Mouse (Mus musculus) heart, embryonic 14.5 days (tissue): ENCODE data around the gene Spata33. TPM values are rescaled to one million over a fixed set of nuclear protein-coding genes. Genes with fewer than 3 reads are reported as not detected.
A peak's percentile ranks its signal among the peaks of the same experiment; 100 is the strongest.
"Not testable (repeated sequence)": the region's sequence is repeated elsewhere in the genome, so short reads cannot be mapped to it uniquely, and the experiment has no call there.

Source experiments
- ATAC-seq: fragments of 200-750 bp; cut with Nextera tagmentation; 2 replicates; pipeline ENCODE4 v1.8.0; 2017; ENCODE audit warnings: low read depth, moderate TSS enrichment; ENCODE audit not compliant: insufficient number of reproducible peaks, insufficient read depth, low FRiP score
- H3K27ac ChIP-seq, 2 experiments: fragments of 200-500 bp in 1 of 2; fragments of 300-500 bp in 1 of 2; sonication (generic) in 1 of 2; replicated peaks in 1 of 2; 2 replicates each; pipeline ENCODE4 v1.5.1; 2012 to 2014; ENCODE audit warnings: low read depth in 2 of 2, low read length in 2 of 2, control low read depth in 1 of 2, mild to moderate bottlenecking in 1 of 2, mixed read lengths in 1 of 2; ENCODE audit not compliant: control insufficient read depth in 1 of 2, insufficient read depth in 1 of 2
- H3K27me3 ChIP-seq: fragments of 300-500 bp; sonication (generic); 2 replicates; pipeline ENCODE4 v1.6.1; 2014; ENCODE audit warnings: mild to moderate bottlenecking, low read length, control low read depth; ENCODE audit not compliant: control insufficient read depth, insufficient read depth
- H3K36me3 ChIP-seq: fragments of 300-500 bp; sonication (generic); 2 replicates; pipeline ENCODE4 v1.6.1; 2014; ENCODE audit warnings: mild to moderate bottlenecking, control low read depth, low read length, mixed read lengths; ENCODE audit not compliant: control insufficient read depth, insufficient read depth
- H3K4me1 ChIP-seq, 2 experiments: fragments of 200-500 bp in 1 of 2; fragments of 300-500 bp in 1 of 2; sonication (generic) in 1 of 2; 2 replicates each; pipeline ENCODE4 v1.6.1; 2012 to 2014; ENCODE audit warnings: low read length in 2 of 2, control low read depth in 1 of 2, mixed read lengths in 1 of 2; ENCODE audit not compliant: control insufficient read depth in 2 of 2, insufficient read depth in 2 of 2
- H3K4me2 ChIP-seq: fragments of 300-500 bp; sonication (generic); 2 replicates; pipeline ENCODE4 v1.6.1; 2014; ENCODE audit warnings: mild to moderate bottlenecking, low read length
- H3K4me3 ChIP-seq, 2 experiments: fragments of 200-500 bp in 1 of 2; fragments of 300-500 bp in 1 of 2; sonication (generic) in 1 of 2; 2 replicates each; pipeline ENCODE4 v1.5.1; 2012 to 2014; ENCODE audit warnings: low read length in 2 of 2, mild to moderate bottlenecking in 2 of 2, control low read depth in 1 of 2, low read depth in 1 of 2, moderate library complexity in 1 of 2; ENCODE audit not compliant: control insufficient read depth in 1 of 2, insufficient read depth in 1 of 2
- H3K9ac ChIP-seq: fragments of 300-500 bp; sonication (generic); 2 replicates; pipeline ENCODE4 v1.6.1; 2014; ENCODE audit warnings: mild to moderate bottlenecking, low read length
- H3K9me3 ChIP-seq: fragments of 300-500 bp; sonication (generic); 2 replicates; pipeline ENCODE4 v1.6.1; 2016; ENCODE audit warnings: low read length, control low read depth; ENCODE audit not compliant: control insufficient read depth
- WGBS: fragments of 180-500 bp; shearing (Covaris S2); extraction: QIAGEN DNeasy Blood & Tissue Kit; methylation state at CpG from one replicate; pipeline ENCODE4 v1.1.7; 2014; 5-methylcytosine and 5-hydroxymethylcytosine counted together
- polyA plus RNA-seq: library from polyadenylated mRNA; unstranded; fragments of >200 nt; fragmentation: Nextera tagmentation; extraction: Ambion mirVana; gene quantifications from 2 replicates; pipeline ENCODE4 v1.2.1, GENCODE M21; 2014

The Spata33 gene
- polyA plus RNA-seq, 1 experiment from 2014 or later = 3.7 TPM

DNA sequence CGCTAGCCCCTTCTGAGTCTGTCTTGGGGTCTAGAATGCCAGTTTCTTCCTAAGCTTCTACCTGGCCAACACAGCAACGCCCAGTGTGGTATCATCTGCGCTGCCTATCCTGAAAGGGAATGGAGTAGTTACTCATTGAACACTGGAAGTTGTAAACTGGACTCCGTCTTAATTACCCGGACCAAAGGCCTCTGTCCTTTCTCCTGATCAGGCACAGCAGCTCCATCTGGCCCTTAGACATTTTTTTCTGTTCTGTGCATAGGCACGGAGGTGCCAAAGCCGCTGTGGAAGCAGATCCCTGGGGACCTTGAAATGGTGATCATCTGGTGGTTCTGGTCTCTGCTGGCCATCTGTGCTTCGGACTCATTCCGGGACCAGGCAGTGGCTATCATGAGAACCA, 18.9 kb upstream of the Spata33 start:
- no peaks in the 10 kb centered on the region for H3K27me3 ChIP-seq
- H3K36me3 ChIP-seq = no peaks in the 10 kb centered on the region
- 89% methylated on average over 9 of the region's 9 CpGs for WGBS
- H3K9me3 ChIP-seq = no peaks in the 10 kb centered on the region
- 0 out of 4 replicates have a peak, but pooled peaks cover 0 to 4% of the 10 kb centered on the region in 2 experiments for H3K4me1 ChIP-seq
- ATAC-seq = no peak
- no peak overlapping the region for H3K9ac ChIP-seq
- H3K27ac ChIP-seq = no peak overlapping the region
- H3K4me2 ChIP-seq = no peak overlapping the region
- no peak overlapping the region for H3K4me3 ChIP-seq

DNA sequence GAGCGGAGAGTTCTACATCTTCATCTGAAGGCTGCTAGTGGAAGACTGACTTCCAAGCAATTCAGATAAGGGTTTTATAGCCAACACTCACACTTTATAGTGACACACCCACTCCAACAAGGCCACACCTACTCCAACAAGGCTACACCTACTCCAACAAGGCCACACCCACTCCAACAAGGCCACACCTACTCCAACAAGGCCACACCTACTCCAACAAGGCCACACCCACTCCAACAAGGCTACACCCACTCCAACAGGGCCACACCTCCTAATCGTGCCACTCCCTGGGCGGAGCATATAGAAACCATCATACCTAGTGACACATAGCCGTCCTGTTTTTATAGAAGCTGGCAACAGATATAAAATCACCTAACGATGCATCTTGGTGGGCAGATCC, 15.6 kb upstream of the Spata33 start:
- H3K4me2 ChIP-seq, H3K36me3 ChIP-seq, H3K4me3 ChIP-seq, H3K27ac ChIP-seq, H3K9me3 ChIP-seq, H3K27me3 ChIP-seq, ATAC-seq, H3K9ac ChIP-seq, H3K4me1 ChIP-seq: not testable (repeated sequence)
- 71% methylated on average over 5 of the region's 5 CpGs for WGBS

DNA sequence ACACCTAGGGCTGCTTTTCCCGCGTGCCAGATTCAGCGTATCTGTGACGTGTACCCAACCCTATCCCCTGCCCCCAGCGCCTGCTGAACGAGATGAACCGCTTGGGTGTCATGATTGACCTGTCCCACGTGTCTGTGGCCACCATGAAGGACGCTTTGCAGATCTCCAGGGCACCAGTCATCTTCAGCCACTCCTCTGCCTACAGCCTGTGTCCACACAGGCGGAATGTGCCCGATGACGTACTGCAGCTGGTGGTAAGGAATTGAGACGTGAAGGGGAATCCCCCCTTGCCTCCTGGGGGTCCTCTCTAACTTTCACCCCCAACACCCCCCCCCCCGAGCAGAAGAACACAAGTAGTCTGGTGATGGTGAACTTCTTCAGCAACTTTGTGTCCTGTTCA, 12.8 kb upstream of the Spata33 start:
- H3K27me3 ChIP-seq = no peaks in the 10 kb centered on the region; the same call in 1 of the 2 replicates
- peaks cover 12% of the 10 kb centered on the region for H3K36me3 ChIP-seq
- no peak for ATAC-seq
- H3K4me2 ChIP-seq = no peak overlapping the region
- no peak overlapping the region for H3K9ac ChIP-seq
- no peaks in the 10 kb centered on the region for H3K4me1 ChIP-seq
- 55% methylated on average over 14 of the region's 14 CpGs for WGBS
- no peak overlapping the region for H3K27ac ChIP-seq
- H3K4me3 ChIP-seq = no peak overlapping the region
- H3K9me3 ChIP-seq = no peaks in the 10 kb centered on the region

DNA sequence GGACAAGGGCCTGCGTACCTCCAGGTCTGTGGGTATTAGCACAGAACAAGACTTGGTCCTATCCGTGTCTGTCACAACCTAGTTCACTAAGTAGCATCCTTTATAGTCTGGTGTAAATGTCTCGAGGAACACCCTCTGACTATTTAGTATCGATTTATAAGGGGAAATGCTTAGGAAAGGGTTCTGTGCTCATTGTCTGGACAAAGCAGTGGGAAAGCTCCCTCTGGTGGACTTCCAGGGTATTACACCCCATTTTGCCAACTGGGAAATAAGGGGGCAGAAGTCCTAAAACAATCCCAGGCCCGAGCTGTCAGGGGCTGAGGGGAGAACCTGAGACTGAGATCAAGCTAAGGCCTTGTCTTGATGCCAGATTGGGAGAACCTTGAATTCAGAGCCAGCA, 10.3 kb upstream of the Spata33 start:
- H3K4me3 ChIP-seq = no peak overlapping the region
- no peaks in the 10 kb centered on the region; the same call in 1 of the 2 replicates for H3K27me3 ChIP-seq
- H3K27ac ChIP-seq = no peak overlapping the region
- H3K9ac ChIP-seq = no peak overlapping the region
- no peak overlapping the region for H3K4me2 ChIP-seq
- 28% methylated on average over 5 of the region's 5 CpGs for WGBS
- H3K4me1 ChIP-seq = no peaks in the 10 kb centered on the region
- peaks cover 33% of the 10 kb centered on the region for H3K36me3 ChIP-seq
- no peak for ATAC-seq
- H3K9me3 ChIP-seq = no peaks in the 10 kb centered on the region

DNA sequence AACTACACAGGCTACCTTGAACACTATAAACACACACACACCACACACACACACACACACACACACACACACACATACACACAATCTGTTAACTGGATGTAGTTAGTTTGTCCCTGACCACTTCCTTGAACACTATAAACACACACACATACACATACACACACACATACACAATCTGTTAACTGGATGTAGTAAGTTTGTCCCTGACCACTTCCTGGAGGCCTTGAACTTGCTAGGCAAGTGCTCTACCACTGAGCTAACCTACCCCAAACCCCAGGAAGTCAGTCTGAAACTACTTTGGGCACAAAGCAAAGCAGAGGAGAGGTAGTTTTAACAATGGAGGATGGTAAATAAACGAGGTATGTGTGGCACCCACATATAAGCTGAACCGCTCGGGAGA, 9.1 kb upstream of the Spata33 start:
- no peak overlapping the region for H3K27ac ChIP-seq
- H3K9me3 ChIP-seq = no peaks in the 10 kb centered on the region
- peaks cover 45% of the 10 kb centered on the region for H3K36me3 ChIP-seq
- 79% methylated on average over 3 of the region's 3 CpGs for WGBS
- H3K9ac ChIP-seq = no peak overlapping the region
- no peak for ATAC-seq
- no peaks in the 10 kb centered on the region for H3K4me1 ChIP-seq
- no peak overlapping the region for H3K4me3 ChIP-seq
- H3K27me3 ChIP-seq = no peaks in the 10 kb centered on the region; the same call in 1 of the 2 replicates
- no peak overlapping the region for H3K4me2 ChIP-seq

DNA sequence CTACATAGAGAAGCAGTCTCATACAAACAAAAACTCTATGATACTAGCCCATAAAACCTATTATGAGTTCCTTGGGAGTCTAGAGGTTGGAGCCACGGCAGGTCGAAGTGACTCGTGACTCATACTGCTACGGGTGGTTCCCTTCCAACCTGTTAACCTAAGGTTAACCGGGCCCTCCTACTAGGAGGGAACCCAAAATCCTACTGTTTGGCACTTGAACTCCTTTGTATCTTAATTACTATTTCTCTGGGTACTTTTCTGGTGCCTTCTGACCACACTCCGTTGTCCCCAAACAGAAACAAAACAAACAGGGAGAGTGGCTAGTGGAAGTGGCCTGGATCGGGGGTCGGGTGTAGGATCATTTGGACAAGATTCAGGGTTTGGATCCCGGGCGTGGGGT, 756 bp upstream of the Spata33 start:
- no peak for ATAC-seq
- peaks cover 13 to 19% of the 10 kb centered on the region in 2 experiments for H3K4me1 ChIP-seq
- H3K27me3 ChIP-seq = no peaks in the 10 kb centered on the region
- H3K36me3 ChIP-seq = peaks cover 38% of the 10 kb centered on the region
- H3K9ac ChIP-seq = peak overlapping the region; percentile 96
- WGBS = 40% methylated on average over 10 of the region's 10 CpGs
- H3K4me2 ChIP-seq = peak overlapping the region; percentile 65
- H3K4me3 ChIP-seq = peak overlapping the region; percentile 82 to 91
- no peak overlapping the region for H3K27ac ChIP-seq
- H3K9me3 ChIP-seq = no peaks in the 10 kb centered on the region

DNA sequence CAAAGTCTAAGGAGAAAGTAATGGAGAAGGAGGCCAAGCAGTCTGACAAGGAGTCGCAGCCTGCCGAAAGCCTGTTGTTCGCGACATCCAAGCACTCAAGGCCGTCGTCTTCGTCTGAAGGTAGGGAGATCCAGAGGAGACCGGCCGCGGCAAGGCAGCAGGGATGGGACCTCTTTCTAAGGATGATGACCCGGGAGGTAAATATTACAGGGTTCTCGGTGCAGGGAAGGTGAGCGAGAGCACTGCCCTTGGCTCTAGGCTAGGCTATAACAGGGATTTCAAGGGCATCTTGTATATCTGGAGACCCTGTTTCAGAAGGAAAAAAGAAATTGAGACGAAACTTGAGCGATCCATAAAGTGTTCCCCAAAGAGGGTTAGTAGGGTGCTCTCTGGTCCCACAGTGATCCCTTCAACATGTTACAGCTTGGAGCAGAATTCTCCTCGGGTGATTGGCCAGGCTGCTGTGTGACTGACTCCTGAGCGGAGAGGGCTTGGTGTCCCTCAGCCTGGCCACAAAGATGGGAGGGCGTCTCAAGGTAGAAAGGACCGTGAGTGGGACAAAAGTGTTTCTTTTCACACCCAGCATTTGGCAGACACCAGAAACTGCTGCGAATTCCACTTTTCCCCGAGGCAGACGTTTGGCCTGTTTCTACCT, 613 bp downstream of the Spata33 start:
- Histone ChIP-seq H3K4me1 (peaks cover 13 to 19% of the 10 kb centered on the region in 2 experiments), H3K9me3 (no peaks in the 10 kb centered on the region), H3K27ac (peak overlapping the region; percentile 6 to 41; a peak in 2 of 4 replicates), H3K4me3 (peak overlapping the region; percentile 82 to 91), H3K27me3 (no peaks in the 10 kb centered on the region), H3K9ac (peak overlapping the region; percentile 96), H3K4me2 (peak overlapping the region; percentile 65), H3K36me3 (peaks cover 24% of the 10 kb centered on the region)
- 18% methylated on average over 22 of the region's 22 CpGs for WGBS
- peak; percentile 4; the same call in 1 of the 2 replicates for ATAC-seq

DNA sequence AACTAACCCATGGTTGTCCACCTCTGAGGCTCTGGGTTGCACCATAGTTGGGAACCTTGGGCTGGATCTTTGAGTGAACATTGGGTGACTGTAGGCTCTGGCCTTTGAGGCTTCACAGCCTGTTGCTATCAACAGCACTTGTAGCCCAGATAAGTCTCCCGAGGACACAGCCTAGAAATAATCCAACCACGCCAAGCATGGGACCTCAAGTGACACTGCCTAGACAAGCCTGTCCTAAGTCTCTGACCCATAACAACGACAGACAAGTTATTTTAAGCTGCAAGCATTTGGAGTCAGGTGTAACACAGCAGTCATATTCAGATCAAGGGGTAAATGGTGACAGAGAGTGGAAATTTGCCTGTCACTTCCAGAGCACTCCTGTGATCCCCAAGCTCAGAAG, 2.8 kb downstream of the Spata33 start:
- peaks cover 13 to 19% of the 10 kb centered on the region in 2 experiments for H3K4me1 ChIP-seq
- ATAC-seq = no peak

More for the DNA sequence above, 2.8 kb downstream of the Spata33 start:
- Histone ChIP-seq H3K36me3 (peaks cover 2% of the 10 kb centered on the region; the same call in 1 of the 2 replicates), H3K9me3 (no peaks in the 10 kb centered on the region), H3K9ac (no peak overlapping the region), H3K4me3 (no peak overlapping the region), H3K27ac (no peak overlapping the region), H3K27me3 (no peaks in the 10 kb centered on the region), H3K4me2 (no peak overlapping the region)
- WGBS = 35% methylated on average over 3 of the region's 3 CpGs
